Mouse (Mus musculus): ENCODE results near the gene Tbx20. TPM values are rescaled to one million over a fixed set of nuclear protein-coding genes. Genes with fewer than 3 reads are reported as not detected.

Gene Tbx20
- 0.10 and 0.11 TPM in 2 replicates for polyA plus RNA-seq (2015; fragmentation: Nextera tagmentation; extraction: Ambion mirVana)

DNA sequence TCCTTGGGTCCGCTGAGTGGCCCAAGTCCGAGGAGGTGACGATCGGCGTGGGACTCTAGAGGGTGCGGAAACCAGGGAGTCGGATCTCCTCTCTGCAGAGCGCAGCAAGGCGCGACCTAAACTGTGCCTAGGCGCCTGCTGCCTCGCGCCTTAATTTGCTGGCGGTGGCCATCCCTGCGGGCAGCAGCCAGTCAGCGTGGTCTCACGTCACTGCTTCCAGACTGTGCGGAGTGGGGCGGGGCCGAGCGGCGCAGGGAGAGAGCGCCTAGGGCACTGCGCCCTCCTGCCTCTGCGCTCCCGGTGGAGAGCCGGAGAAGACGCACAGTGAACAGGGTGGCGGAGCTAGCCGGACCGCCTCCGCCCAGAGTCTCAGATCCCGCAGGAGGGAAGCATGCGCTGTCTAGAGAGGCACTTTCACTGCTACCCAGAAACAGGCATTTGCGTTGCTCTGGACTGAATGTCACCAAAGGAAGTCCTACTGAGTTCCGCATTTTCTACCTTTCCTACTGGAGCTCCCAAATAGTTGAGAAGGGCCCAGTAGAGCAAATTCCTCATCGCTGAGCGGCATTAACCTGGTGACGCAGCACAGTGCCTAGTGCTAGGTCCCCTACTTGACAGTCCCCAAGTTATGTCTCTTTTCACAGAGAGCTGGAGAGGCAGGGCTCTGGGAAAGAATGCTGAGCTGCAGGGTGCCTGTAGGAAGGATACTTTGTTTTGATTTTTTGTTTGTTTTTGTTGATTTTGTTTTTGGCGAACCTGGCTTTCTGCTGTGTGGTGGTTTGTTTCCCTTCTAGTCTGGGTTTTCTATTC lies at the start of gene Tbx20:
Gene Tbx20, minus strand, starts transcription at position 144 of the 810 bp plus-strand sequence.
- Histone ChIP-seq H3K4me1 (ENCODE audit: control insufficient read depth, insufficient read depth, low read length) (peaks cover 12% of the 10 kb centered on the region), H3K9me3 (ENCODE audit: control insufficient read depth, low read length) (no peaks in the 10 kb centered on the region), H3K4me2 (ENCODE audit: low read depth, low read length) (peak within 1 kb of the TSS; percentile 52), H3K9ac (ENCODE audit: low read depth, low read length) (no peak within 1 kb of the TSS), H3K27me3 (replicated peaks; ENCODE audit: control insufficient read depth, insufficient read depth, low read length) (peaks cover 88% of the 10 kb centered on the region), H3K27ac (ENCODE audit: low read length) (no peak within 1 kb of the TSS), H3K36me3 (ENCODE audit: control insufficient read depth, insufficient read depth, low read length) (no peaks in the 10 kb centered on the region), H3K4me3 (ENCODE audit: low read length) (peak within 1 kb of the TSS; percentile 37)
- ATAC-seq: peak; percentile 93
- under 1% methylated on average over 39 of the region's 40 CpGs for WGBS

DNA sequence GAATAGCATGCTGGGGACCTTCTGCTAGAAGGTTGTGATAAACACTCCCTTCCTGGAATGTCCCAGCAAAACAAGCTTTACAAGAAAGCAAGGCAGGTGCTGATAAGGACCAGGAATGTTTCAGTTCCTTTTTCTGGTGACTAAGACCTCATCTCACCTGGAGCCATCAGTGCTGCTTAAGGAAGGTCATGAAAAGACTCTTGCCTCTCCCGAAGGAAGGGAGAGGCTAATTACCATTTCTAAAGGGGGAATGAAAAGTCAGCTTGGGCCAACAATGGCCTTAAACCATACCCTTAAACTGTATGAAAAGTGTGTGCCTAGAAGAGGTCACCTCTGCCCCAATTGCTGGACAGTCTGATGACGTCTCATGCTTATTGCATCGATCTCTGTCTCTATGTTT lies 44.4 kb upstream of the Tbx20 start:
- H3K27ac ChIP-seq (ENCODE audit: low read length): no peak overlapping the region
- no peaks in the 10 kb centered on the region for H3K27me3 ChIP-seq (replicated peaks; ENCODE audit: control insufficient read depth, insufficient read depth, low read length)
- no peak for ATAC-seq
- no peaks in the 10 kb centered on the region for H3K9me3 ChIP-seq (ENCODE audit: control insufficient read depth, low read length)
- H3K36me3 ChIP-seq (ENCODE audit: control insufficient read depth, insufficient read depth, low read length): no peaks in the 10 kb centered on the region
- WGBS: 78% methylated on average over 3 of the region's 3 CpGs
- H3K9ac ChIP-seq (ENCODE audit: low read depth, low read length): no peak overlapping the region
- no peaks in the 10 kb centered on the region for H3K4me1 ChIP-seq (ENCODE audit: control insufficient read depth, insufficient read depth, low read length)
- no peak overlapping the region for H3K4me3 ChIP-seq (ENCODE audit: low read length)
- H3K4me2 ChIP-seq (ENCODE audit: low read depth, low read length): no peak overlapping the region

DNA sequence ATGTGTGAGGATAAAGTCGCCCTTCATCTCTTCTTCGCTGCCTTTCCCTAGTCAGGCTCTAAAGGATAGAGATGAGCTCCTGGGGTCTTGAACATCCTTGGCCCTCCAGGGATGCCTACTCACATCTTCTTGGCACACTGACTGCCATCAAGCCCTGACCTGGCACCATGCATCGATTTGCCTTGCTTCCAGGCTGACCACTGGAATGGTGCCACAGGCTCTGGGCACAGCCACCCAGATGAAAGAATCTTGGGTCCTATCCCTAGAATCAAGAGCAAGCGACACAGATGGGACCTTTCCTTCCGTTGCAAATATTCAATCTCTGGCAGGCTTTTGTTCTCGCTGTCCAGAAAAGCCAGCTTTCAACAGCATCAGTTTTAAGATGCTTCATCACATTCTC lies 38.4 kb upstream of the Tbx20 start:
- ATAC-seq: no peak
- H3K4me2 ChIP-seq (ENCODE audit: low read depth, low read length): no peak overlapping the region
- 95% methylated on average over 6 of the region's 6 CpGs for WGBS
- no peaks in the 10 kb centered on the region for H3K27me3 ChIP-seq (replicated peaks; ENCODE audit: control insufficient read depth, insufficient read depth, low read length)
- no peak overlapping the region for H3K27ac ChIP-seq (ENCODE audit: low read length)
- no peak overlapping the region for H3K9ac ChIP-seq (ENCODE audit: low read depth, low read length)
- no peaks in the 10 kb centered on the region for H3K9me3 ChIP-seq (ENCODE audit: control insufficient read depth, low read length)
- no peaks in the 10 kb centered on the region for H3K36me3 ChIP-seq (ENCODE audit: control insufficient read depth, insufficient read depth, low read length)
- H3K4me1 ChIP-seq (ENCODE audit: control insufficient read depth, insufficient read depth, low read length): no peaks in the 10 kb centered on the region
- no peak overlapping the region for H3K4me3 ChIP-seq (ENCODE audit: low read length)

DNA sequence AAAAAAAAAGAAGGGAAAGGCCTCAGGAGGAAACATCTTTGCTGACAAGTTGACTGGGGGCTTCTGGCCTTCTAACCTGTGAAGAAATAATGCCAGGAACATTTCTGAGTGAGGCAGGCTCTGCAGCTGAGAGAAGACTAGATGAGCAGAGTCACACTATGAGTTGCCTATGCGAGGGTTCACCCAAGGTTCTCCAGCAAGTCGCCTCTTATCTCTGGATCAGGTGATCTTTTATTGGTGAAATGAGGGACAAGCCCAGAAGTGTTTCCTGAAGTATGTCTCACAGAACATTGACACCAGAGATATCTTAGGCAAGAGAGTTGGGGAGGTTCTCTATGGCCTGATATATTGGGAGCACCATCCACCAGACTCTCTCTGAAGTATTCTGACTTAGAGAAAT lies 18.0 kb upstream of the Tbx20 start:
- Histone ChIP-seq H3K9ac (ENCODE audit: low read depth, low read length) (no peak overlapping the region), H3K4me2 (ENCODE audit: low read depth, low read length) (no peak overlapping the region), H3K9me3 (ENCODE audit: control insufficient read depth, low read length) (no peaks in the 10 kb centered on the region), H3K27me3 (replicated peaks; ENCODE audit: control insufficient read depth, insufficient read depth, low read length) (no peaks in the 10 kb centered on the region), H3K27ac (ENCODE audit: low read length) (no peak overlapping the region), H3K4me3 (ENCODE audit: low read length) (no peak overlapping the region), H3K36me3 (ENCODE audit: control insufficient read depth, insufficient read depth, low read length) (no peaks in the 10 kb centered on the region), H3K4me1 (ENCODE audit: control insufficient read depth, insufficient read depth, low read length) (no peaks in the 10 kb centered on the region)
- 78% methylated on average over 2 of the region's 2 CpGs for WGBS
- peak; percentile 77 for ATAC-seq

DNA sequence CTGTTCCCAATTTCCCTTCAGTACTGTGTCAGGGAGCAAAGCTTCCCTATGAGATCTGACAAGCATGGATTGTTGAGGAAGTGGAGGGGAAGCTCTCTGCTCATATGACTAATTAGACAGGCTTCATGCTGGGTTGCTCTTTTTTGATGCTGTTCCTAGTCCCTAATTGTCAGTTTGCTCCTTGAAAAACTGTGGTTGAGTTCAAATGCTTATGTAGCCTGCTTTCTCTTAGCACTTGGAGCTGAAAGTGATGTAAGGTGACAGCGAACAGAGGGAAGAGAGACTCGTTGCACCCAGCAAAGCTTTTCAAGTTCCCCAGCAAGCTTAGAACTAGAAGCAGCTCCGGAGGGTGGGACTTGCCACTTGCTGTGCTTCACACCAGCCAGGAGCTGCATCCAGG lies 15.3 kb upstream of the Tbx20 start:
- no peak overlapping the region for H3K4me3 ChIP-seq (ENCODE audit: low read length)
- H3K27ac ChIP-seq (ENCODE audit: low read length): no peak overlapping the region
- H3K27me3 ChIP-seq (replicated peaks; ENCODE audit: control insufficient read depth, insufficient read depth, low read length): no peaks in the 10 kb centered on the region
- no peak overlapping the region for H3K4me2 ChIP-seq (ENCODE audit: low read depth, low read length)
- no peaks in the 10 kb centered on the region for H3K9me3 ChIP-seq (ENCODE audit: control insufficient read depth, low read length)
- ATAC-seq: no peak
- WGBS: 58% methylated on average over 3 of the region's 3 CpGs
- H3K4me1 ChIP-seq (ENCODE audit: control insufficient read depth, insufficient read depth, low read length): no peaks in the 10 kb centered on the region
- no peaks in the 10 kb centered on the region for H3K36me3 ChIP-seq (ENCODE audit: control insufficient read depth, insufficient read depth, low read length)
- no peak overlapping the region for H3K9ac ChIP-seq (ENCODE audit: low read depth, low read length)

DNA sequence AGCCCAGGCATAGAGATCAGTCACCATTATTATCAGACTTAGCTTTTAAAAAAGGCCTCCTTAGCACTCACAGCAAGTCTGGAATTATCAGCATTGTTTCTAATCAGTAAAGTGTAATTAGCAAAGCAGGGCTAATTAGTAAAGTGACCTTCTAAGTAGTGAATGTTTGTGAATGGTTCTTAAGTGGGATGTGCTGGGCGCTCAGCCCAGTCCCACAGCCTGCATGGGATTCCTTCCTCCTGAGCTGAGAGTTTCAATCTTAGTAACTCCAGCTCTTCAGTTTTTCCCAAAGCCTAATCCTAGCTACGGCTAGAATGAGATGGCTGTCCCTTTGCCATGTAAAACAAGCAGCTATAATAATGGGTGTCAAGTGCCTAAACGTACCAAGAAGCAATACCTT lies 8.2 kb upstream of the Tbx20 start:
- no peaks in the 10 kb centered on the region for H3K36me3 ChIP-seq (ENCODE audit: control insufficient read depth, insufficient read depth, low read length)
- peaks cover 50% of the 10 kb centered on the region for H3K27me3 ChIP-seq (replicated peaks; ENCODE audit: control insufficient read depth, insufficient read depth, low read length)
- H3K4me3 ChIP-seq (ENCODE audit: low read length): no peak overlapping the region
- H3K9me3 ChIP-seq (ENCODE audit: control insufficient read depth, low read length): no peaks in the 10 kb centered on the region
- 37% methylated on average over 3 of the region's 3 CpGs for WGBS
- H3K4me2 ChIP-seq (ENCODE audit: low read depth, low read length): no peak overlapping the region
- peaks cover 7% of the 10 kb centered on the region; the same call in 1 of the 2 replicates for H3K4me1 ChIP-seq (ENCODE audit: control insufficient read depth, insufficient read depth, low read length)
- H3K9ac ChIP-seq (ENCODE audit: low read depth, low read length): no peak overlapping the region
- ATAC-seq: no peak
- H3K27ac ChIP-seq (ENCODE audit: low read length): no peak overlapping the region

DNA sequence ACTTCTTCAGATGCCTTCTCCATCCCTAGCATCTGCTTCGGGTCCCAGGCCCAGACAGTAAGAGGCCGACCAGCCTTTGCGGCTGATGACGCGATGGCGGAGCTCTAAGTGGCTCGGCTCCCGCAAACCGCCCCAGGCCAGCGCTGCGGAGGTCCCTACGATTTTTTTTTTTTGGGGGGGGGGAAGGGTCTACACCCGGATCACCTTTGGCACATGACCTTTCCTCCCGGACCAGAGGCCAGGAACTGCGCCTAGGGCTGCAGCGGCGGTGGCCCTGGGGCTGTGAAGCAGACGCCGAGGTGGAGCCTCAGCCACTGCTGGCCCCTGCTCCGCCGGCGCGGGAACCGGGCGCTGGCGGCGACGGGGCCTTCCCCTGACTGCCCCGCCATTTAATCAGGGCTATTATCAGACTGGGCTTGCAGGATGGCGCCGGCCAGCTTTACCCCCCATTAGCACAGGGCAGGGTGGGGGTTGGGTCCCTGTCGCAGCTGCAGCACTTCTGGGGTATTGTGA lies 6.9 kb upstream of the Tbx20 start:
- Histone ChIP-seq H3K9ac (ENCODE audit: low read depth, low read length) (peak overlapping the region; percentile 31), H3K4me1 (ENCODE audit: control insufficient read depth, insufficient read depth, low read length) (peaks cover 7% of the 10 kb centered on the region; the same call in 1 of the 2 replicates), H3K9me3 (ENCODE audit: control insufficient read depth, low read length) (no peaks in the 10 kb centered on the region), H3K36me3 (ENCODE audit: control insufficient read depth, insufficient read depth, low read length) (no peaks in the 10 kb centered on the region), H3K27me3 (replicated peaks; ENCODE audit: control insufficient read depth, insufficient read depth, low read length) (peaks cover 63% of the 10 kb centered on the region), H3K4me2 (ENCODE audit: low read depth, low read length) (peak overlapping the region; percentile 61), H3K27ac (ENCODE audit: low read length) (no peak overlapping the region), H3K4me3 (ENCODE audit: low read length) (peak overlapping the region; percentile 45)
- ATAC-seq: peak; percentile 70
- WGBS: under 1% methylated on average over 32 of the region's 32 CpGs

DNA sequence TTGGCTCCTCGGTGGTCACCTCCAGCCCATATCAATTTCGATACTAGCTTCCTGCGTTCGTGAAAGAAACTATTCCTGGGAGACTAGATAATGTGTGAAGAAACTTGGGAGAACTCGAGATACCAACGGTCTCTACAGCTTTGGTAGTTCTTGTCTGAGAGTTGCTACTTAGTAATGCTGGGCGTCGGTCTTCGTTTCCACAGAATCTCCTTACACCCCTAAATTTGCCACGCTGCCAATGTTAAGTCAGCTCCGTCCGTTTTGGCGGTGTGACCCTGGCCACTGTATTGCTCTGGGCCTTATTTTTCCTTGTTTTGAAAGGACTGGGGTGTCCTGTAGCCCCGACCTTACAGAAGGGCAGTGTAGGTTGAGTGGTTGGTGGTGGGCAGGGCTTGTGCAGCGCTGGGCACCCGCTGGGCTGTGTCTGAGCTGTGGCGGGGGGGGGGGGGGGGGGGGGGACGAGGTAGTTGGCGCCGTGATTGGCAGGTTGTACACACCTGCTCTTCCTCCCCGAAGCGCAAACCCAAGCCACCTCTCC lies 6.4 kb upstream of the Tbx20 start:
- Histone ChIP-seq H3K27me3 (replicated peaks; ENCODE audit: control insufficient read depth, insufficient read depth, low read length) (peaks cover 65% of the 10 kb centered on the region), H3K9ac (ENCODE audit: low read depth, low read length) (0 out of 2 replicates have a peak overlapping the region, but pooled peaks have one; percentile 31), H3K4me2 (ENCODE audit: low read depth, low read length) (peak overlapping the region; percentile 61), H3K4me3 (ENCODE audit: low read length) (peak overlapping the region; percentile 45), H3K27ac (ENCODE audit: low read length) (no peak overlapping the region), H3K9me3 (ENCODE audit: control insufficient read depth, low read length) (no peaks in the 10 kb centered on the region), H3K4me1 (ENCODE audit: control insufficient read depth, insufficient read depth, low read length) (peaks cover 7% of the 10 kb centered on the region; the same call in 1 of the 2 replicates), H3K36me3 (ENCODE audit: control insufficient read depth, insufficient read depth, low read length) (no peaks in the 10 kb centered on the region)
- 1% methylated on average over 18 of the region's 22 CpGs for WGBS
- ATAC-seq: peak; percentile 52

DNA sequence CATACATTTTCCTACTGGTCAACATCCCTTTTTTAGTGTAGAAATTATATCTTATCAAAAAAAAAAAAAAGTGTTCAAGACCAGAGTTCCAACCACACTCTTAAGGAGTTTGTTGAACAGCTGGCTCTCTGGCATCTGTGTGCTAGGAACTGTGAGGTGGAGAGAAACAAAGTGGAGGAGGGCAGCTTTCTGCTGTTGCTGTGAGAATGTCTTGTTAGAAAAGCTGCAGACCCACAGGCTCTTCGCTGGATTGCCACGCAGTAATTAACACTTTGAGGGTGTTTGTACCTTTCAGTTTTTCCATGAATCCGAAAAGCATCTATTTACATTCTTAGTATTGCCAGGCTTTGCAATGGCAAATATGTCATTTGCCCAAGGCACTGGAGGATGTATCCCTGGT lies 5.9 kb upstream of the Tbx20 start:
- ATAC-seq: no peak
- Histone ChIP-seq H3K27ac (ENCODE audit: low read length) (no peak overlapping the region), H3K4me1 (ENCODE audit: control insufficient read depth, insufficient read depth, low read length) (peaks cover 7% of the 10 kb centered on the region; the same call in 1 of the 2 replicates), H3K4me2 (ENCODE audit: low read depth, low read length) (no peak overlapping the region), H3K9me3 (ENCODE audit: control insufficient read depth, low read length) (no peaks in the 10 kb centered on the region), H3K9ac (ENCODE audit: low read depth, low read length) (no peak overlapping the region), H3K36me3 (ENCODE audit: control insufficient read depth, insufficient read depth, low read length) (no peaks in the 10 kb centered on the region), H3K4me3 (ENCODE audit: low read length) (no peak overlapping the region), H3K27me3 (replicated peaks; ENCODE audit: control insufficient read depth, insufficient read depth, low read length) (peaks cover 69% of the 10 kb centered on the region)
- 7% methylated on average over 3 of the region's 3 CpGs for whole genome bisulfite sequencing

Measured in intestine, embryonic 16.5 days (tissue).